Mouse (Mus musculus) liver, postnatal 0 days (tissue): ENCODE measurements around the gene Cyp2d40.
"Not testable (repeated sequence)": the region's sequence is repeated elsewhere in the genome, so short reads cannot be mapped to it uniquely, and the experiment has no call there.

Experiments used
- CTCF ChIP-seq: sonication (generic); IDR thresholded peaks from 2 replicates; pipeline ENCODE4 v1.5.1; 2016; ENCODE audit warnings: antibody characterized with exemption, low read depth
- EP300 ChIP-seq: IDR thresholded peaks from 2 replicates; pipeline ENCODE4 v1.6.1; 2016; ENCODE audit warnings: antibody characterized with exemption, low read depth, mild to moderate bottlenecking

DNA sequence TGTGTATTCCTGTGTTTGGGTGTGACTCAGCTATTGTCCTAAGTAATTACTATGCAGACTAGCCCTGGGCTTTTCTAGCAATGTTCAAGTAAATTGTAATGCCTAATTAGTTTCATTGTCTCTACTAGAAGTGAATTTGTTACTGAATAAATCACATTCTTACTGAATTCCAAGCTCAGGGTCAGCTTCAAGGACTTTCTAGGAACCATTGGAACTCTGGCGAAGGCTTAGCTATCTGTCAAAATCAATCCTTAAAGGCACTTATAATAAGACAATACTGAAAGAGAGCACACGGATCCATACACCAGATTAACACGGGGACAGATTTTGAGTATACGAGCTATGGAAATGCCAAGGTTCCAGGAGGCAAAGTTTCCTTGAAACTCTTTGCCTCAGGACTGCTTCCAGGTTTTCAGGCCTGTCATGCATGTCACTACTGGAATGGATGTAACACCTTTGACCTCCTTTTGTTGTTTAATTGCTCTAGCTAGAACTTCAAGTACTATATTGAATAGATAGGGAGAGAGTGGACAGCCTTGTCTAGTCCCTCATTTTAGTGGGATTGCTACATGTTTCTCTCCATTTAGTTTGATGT lies 30.6 kb downstream of the Cyp2d40 start:
- not testable (repeated sequence) for TF ChIP-seq CTCF, EP300
